Mouse (Mus musculus) T-cell, adult 66 days (primary cell): ENCODE measurements around the gene Prkch. TPM values are rescaled to one million over a fixed set of nuclear protein-coding genes. Genes with fewer than 3 reads are reported as not detected.

Source experiments
- total RNA-seq, 2 experiments: library from RNA; stranded (reverse); gene quantifications; 3 replicates in 1 of 2; 4 replicates in 1 of 2; pipeline ENCODE4 v1.2.4; 2023

Gene Prkch
- total RNA-seq: 100 to 1,000 TPM; 270 to 279 TPM

DNA sequence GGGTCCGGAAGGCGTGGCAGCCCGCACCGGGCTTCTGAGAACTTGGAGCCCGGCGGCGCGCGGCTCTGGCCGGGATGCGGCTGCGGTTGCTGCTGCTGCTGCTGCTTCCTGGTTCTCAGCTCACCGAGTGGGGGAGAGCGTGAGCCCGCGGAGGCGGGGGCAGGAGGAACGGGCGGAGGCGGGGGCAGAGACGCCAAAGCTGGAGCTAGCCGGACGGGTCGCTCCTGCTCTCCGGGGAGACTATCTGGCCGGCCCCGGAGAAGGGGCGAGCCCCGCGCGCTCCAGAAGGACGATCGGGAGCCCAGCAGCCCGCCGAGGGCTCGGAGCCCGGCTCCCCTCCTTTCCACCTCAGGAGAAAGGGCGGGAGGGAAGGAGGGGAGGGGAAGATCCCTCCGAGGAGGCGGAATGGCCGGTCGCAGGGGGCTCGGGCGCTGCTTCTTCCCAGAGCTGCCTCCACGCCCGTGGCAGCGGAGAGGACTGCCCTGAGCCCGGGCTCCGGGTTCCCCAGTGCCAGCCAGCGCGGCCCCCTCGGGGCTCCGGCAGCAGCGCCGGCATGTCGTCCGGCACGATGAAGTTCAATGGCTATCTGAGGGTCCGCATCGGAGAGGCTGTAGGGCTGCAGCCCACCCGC, at the start of gene Prkch:
Gene Prkch, plus strand, starts transcription at position 187 of the 631 bp plus-strand sequence.

DNA sequence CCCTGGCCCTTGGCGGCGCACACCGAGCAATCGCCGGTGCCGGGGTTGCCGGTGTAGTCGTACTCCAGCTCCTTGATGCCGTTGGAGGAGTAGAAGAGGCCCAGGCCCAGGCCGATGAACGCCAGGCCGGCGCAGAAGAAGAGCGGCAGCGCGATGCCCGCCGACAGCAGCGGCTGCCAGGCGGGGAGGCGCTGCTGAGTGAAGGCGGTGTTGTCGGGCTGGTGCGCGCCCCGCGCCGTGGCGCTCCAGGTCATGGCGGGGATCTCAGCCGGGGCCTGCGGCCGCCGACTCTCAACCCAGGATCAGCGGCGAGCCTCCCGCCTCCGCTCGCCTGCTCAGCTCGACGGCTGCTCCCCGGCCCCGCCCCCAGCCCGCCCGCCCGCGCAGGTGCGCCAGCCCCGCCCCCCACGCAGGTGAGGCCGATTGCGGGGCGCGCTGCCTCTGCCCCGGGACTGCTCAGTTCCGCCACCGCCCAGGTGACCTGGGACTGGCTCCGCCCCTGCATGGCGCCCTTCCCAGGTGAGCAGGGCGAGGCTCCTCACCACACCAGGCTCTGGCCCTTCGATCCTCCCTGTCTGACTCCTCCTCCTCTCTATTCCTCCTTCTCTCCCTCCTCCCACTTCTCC, 38.4 kb upstream of the Prkch start, which contains the start of gene Tmem30b:
Gene Tmem30b, minus strand, starts transcription at position 307 of the 626 bp plus-strand sequence.

Other genes starting within 250 kb of the Prkch start
- under 1 TPM; 0.17 to 0.18 TPM for gene Tmem30b, start 38.4 kb upstream of the Prkch start, total RNA-seq